Mouse (Mus musculus) ovary, postnatal 10 days (tissue): Measurements from ENCODE around the gene Gm10073.
"Not testable (repeated sequence)": the region's sequence is repeated elsewhere in the genome, so short reads cannot be mapped to it uniquely, and the experiment has no call there.

Experiments
- DNase-seq: peaks from one replicate; pipeline ENCODE4 v3.0.0; 2022; ENCODE audit warnings: low spot score

Gene Gm10073

GRCm38 (mm10) chr8:106597067-106597466, 23.8 kb upstream of the Gm10073 start:
- no peak for DNase-seq

- not testable (repeated sequence) for DNase-seq
These were observed 22.4 kb upstream of the Gm10073 start for GRCm38 (mm10) chr8:106595623-106596022.

- DNase-seq, result no peak
These were observed 19.2 kb upstream of the Gm10073 start for GRCm38 (mm10) chr8:106592458-106592857.

GRCm38 (mm10) chr8:106588443-106589431, 15.5 kb upstream of the Gm10073 start:
- DNase-seq, result no peak

- no peak for DNase-seq
These were observed 13.6 kb upstream of the Gm10073 start for GRCm38 (mm10) chr8:106586896-106587295.

- DNase-seq, result no peak
These were observed 12.4 kb upstream of the Gm10073 start for GRCm38 (mm10) chr8:106585671-106586037.

- no peak for DNase-seq
These were observed 11.8 kb upstream of the Gm10073 start for GRCm38 (mm10) chr8:106584942-106585670.

GRCm38 (mm10) chr8:106581344-106582088, 8.3 kb upstream of the Gm10073 start:
- DNase-seq, result no peak

- no peak for DNase-seq
These were observed 6.2 kb upstream of the Gm10073 start for GRCm38 (mm10) chr8:106579510-106579909.

- no peak for DNase-seq
These were observed 3.7 kb upstream of the Gm10073 start for GRCm38 (mm10) chr8:106576849-106577555.

- no peak for DNase-seq
These were observed 1.0 kb upstream of the Gm10073 start for GRCm38 (mm10) chr8:106574283-106574682.

- not testable (repeated sequence) for DNase-seq
These were observed 1.1 kb downstream of the Gm10073 start for GRCm38 (mm10) chr8:106572175-106572574.

GRCm38 (mm10) chr8:106571551-106572172, 1.6 kb downstream of the Gm10073 start:
- no peak for DNase-seq

- no peak for DNase-seq
These were observed 2.9 kb downstream of the Gm10073 start for GRCm38 (mm10) chr8:106570386-106570785.

GRCm38 (mm10) chr8:106569006-106569405, 4.3 kb downstream of the Gm10073 start:
- no peak for DNase-seq

- DNase-seq, result no peak
These were observed 9.5 kb downstream of the Gm10073 start for GRCm38 (mm10) chr8:106563691-106564182.

- DNase-seq, result peak; percentile 29
These were observed 12.0 kb downstream of the Gm10073 start for GRCm38 (mm10) chr8:106561097-106561865.

- DNase-seq, result no peak
These were observed 13.4 kb downstream of the Gm10073 start for GRCm38 (mm10) chr8:106559844-106560243.

GRCm38 (mm10) chr8:106556068-106556645, 17.1 kb downstream of the Gm10073 start:
- DNase-seq, result no peak

- DNase-seq, result no peak
These were observed 19.2 kb downstream of the Gm10073 start for GRCm38 (mm10) chr8:106554011-106554410.
